Mouse (Mus musculus): ENCODE measurements around the gene Phf12.
A peak's percentile ranks its signal among the peaks of the same experiment; 100 is the strongest.

DNA sequence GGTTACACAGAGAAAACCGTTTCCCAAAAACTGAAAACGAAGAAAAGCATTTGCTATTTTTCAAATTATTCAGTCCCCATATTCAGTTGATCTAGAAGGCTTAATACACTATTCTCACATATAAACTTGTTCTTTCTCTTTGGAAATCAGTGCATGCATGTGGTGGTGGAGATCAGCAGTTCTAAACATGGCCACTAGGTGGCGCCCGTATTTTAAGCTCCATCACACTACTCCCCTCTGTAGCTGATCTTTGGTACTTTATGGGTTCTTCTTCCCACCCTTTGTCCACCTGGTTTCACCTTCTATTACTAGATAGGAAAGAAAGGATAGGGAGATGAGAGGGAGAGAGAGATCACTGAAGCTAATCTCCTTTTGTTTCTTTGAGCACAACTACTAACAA lies 37.1 kb downstream of the Phf12 start:
- TF ChIP-seq CTCF (conservative IDR thresholded peaks at IDR 0.05; ENCODE audit: low read length) (peak; percentile 98), NANOG (IDR thresholded peaks at IDR 0.05; ENCODE audit: borderline replicate concordance, low read length) (no peak), POU5F1 (IDR thresholded peaks at IDR 0.05; ENCODE audit: borderline replicate concordance, low read length) (no peak)
